Mouse (Mus musculus): ENCODE results near the gene Postn. TPM values are rescaled to one million over a fixed set of nuclear protein-coding genes. Genes with fewer than 3 reads are reported as not detected.

Postn gene
- total RNA-seq, 2 experiments from 2014 or later, result 3.6 to 4.6 TPM

- no peak for DNase-seq (ENCODE audit: low spot score)
These were observed 57.0 kb downstream of the Postn start for GRCm38 (mm10) chr3:54417833-54418386.

- no peak for DNase-seq (ENCODE audit: low spot score)
These were observed 59.5 kb downstream of the Postn start for GRCm38 (mm10) chr3:54420189-54420928.

GRCm38 (mm10) chr3:54420983-54421382 is 60.1 kb downstream of the Postn start:
- DNase-seq (ENCODE audit: low spot score), result no peak

GRCm38 (mm10) chr3:54421666-54422065 is 60.8 kb downstream of the Postn start:
- DNase-seq (ENCODE audit: low spot score), result no peak

GRCm38 (mm10) chr3:54424146-54424545 is 63.2 kb downstream of the Postn start:
- DNase-seq (ENCODE audit: low spot score), result no peak

- DNase-seq (ENCODE audit: low spot score), result no peak
These were observed 70.8 kb downstream of the Postn start for GRCm38 (mm10) chr3:54431663-54432062.

GRCm38 (mm10) chr3:54432167-54432566 is 71.3 kb downstream of the Postn start:
- DNase-seq (ENCODE audit: low spot score), result no peak

GRCm38 (mm10) chr3:54432605-54433004 is 71.7 kb downstream of the Postn start:
- DNase-seq (ENCODE audit: low spot score), result no peak

GRCm38 (mm10) chr3:54434571-54434970 is 73.7 kb downstream of the Postn start:
- no peak for DNase-seq (ENCODE audit: low spot score)

GRCm38 (mm10) chr3:54436373-54436964 is 75.6 kb downstream of the Postn start:
- no peak for DNase-seq (ENCODE audit: low spot score)

Other genes with a start within 250 kb of the Postn start
- gene Trpc4, start 205.1 kb upstream of the Postn start, total RNA-seq (2021), result under 1 TPM; 0.17 to 0.18 TPM